Mouse (Mus musculus) CH12F3 (cell line): ENCODE measurements around the gene Sumf2.

Experiments used
- in situ Hi-C: fragments of 300-500 bp; cut with MboI; formaldehyde crosslinking; loops from 2 replicates; pipeline ENCODE4 v1.14.3; 2020; ENCODE audit warnings: low sequenced_read_pairs

The Sumf2 gene

DNA sequence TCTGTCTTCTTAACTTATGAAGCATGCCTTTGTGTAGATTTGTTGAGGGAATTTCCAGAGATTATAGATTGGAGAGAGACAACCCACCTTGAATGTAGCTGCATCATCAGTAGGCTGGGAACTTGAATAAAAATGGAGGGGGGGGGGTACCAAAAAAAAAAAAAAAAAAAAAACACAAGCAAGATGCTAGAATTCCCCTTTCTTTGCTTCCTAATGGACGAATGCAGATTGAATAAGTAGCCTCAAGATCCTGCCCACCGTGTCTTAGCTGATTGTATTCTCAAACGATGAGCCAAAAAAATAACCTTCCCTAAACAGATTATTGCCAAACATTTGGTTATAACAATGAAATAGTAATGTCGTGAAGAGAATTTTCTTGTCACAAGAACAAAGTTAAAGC is 61.0 kb downstream of the Sumf2 start:
- in situ Hi-C loops, result no loop called here

DNA sequence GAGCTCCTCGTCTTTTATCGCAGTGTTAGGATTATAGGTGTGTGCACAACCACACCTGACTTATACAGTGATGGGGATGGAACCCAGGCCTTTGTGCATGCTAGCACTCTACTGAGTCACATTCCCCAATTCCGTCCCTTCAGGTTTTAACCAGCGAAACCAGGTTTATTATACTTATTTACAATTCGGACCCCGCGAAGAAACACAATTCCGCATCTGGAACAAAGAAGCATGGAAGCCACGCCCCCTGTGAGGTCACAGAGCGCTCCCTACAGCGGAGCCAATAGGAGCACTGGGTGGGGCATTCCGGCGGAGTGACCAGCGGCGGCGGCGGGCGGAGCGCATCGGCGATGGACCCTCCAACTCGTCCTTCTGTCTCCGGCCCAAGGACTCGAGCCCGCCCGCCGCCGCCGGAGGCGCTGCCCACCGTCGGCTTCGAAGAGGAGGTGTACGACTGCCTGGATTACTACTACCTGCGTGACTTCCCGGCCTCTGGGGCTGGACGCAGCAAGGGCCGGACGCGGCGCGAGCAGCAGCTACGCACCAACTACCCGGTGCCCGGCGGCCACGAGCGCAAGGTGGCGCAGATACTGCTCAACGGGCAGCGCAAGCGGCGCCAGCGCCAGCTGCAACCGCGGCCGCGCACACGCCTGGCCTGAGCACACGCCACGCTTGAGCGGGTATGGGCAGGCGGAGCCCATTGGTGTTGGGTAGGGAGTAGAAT is 61.6 kb downstream of the Sumf2 start, which contains the start of gene Nupr1l:
TSS of gene Nupr1l (plus strand) at position 299 of the 724 bp plus-strand sequence.
- in situ Hi-C loops, result no loop called here

GRCm38 (mm10) chr5:129909147-129909546 is 62.4 kb downstream of the Sumf2 start:
- in situ Hi-C loops, result no loop called here

DNA sequence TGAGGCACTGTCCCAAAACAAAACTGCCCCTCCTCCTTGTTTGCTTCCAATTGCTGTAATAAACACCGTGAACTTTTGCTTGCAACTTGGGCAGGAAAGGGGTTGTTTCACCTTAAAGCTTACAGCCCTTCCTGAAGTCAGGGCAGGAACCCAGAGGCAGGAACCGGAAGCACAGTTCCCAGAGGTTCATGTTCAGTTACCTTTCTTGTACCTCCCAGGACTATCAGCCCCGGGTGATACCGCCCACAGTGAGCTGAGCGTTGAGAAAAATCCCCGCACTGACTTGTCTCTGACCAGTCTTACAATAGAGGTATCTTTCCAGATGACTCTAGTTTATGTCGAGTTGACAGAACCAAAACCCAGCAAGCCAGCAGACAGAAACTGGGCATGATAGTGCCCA is 62.8 kb downstream of the Sumf2 start:
- in situ Hi-C loops, result no loop called here
